Mouse (Mus musculus) left cerebral cortex, adult 6 months (tissue): ENCODE measurements around the gene Slc17a1. TPM values are rescaled to one million over a fixed set of nuclear protein-coding genes. Genes with fewer than 3 reads are reported as not detected.

Experiments used
- long read RNA-seq, 2 experiments: library from polyadenylated mRNA; unstranded; transcript quantifications; one replicate each; pipeline ENCODE4 v2.0.0; 2019 to 2020
- polyA plus RNA-seq: library from polyadenylated mRNA; unstranded; fragments of <200 nt; fragmentation: Nextera tagmentation; gene quantifications from 2 replicates; pipeline ENCODE4 v1.2.3, GENCODE M21; 2021

The Slc17a1 gene
- polyA plus RNA-seq, result not detected in 2 replicates
- long read RNA-seq, experiment 1, result 0 reads
- long read RNA-seq, experiment 2, result 0 reads

GRCm38 (mm10) chr13:23867405-23867804, at the start of gene Slc17a1:
TSS of gene Slc17a1 (plus strand) at chr13:23867750.

DNA sequence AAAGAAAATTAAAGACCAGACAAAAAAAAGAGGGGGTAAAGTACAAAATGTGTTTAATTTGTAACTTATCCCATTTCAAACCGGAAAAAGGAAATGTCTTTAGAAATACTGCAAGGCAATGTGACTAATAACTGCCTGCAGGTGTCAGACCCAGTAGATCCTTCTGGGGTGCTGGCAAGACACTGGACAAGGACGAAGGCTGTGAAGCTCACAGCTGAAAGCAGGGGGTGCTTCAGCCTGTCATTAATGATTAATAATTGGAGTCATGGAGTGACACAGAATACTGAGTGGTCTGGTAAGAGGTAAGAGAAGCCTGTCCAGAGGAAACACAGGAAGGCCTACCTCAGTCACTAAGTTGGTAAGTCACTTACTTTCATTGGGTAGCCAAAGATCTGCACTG, 28.2 kb upstream of the Slc17a1 start, which contains the start of gene Slc17a3:
TSS of gene Slc17a3 (plus strand) at position 127 of the 400 bp plus-strand sequence.

DNA sequence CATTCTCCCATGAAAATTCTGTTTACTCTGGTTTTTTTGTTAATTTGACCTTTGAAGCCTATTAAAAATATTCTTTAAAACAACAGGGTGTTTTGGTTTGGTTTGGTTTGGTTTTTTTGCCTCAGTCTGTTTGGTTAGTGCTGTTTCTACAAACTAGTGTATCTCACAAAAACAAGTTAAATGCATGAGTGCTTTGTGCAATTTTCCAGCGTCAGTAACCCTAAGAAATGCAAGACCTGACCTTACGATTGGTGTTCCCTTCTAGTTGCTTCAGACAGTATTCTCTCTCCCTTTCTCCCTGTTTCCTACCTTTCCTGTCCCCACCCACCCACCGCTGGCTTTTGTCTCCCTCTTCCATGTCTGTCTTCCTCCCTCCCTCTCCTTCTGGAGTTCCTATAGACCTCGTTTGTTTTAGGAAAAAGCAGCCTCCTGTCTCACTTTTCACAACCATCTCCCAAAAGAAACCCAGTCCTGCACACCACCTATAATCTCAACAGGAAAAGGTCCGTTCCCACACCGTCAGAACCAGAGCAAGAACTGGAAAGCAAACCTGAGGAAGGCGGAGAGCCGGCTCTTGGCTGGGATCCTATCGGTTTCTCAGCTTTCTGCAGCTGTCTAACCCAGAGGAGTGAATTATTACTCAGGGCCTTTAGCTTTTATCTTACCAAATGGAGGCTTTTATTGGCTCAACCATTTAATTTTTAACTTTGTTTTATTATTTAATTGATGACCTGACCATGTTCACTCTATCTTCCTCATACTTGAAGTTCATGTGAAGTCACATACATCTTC, 47.0 kb downstream of the Slc17a1 start, which contains the start of gene Slc17a4:
TSS of gene Slc17a4 (minus strand) at position 634 of the 792 bp plus-strand sequence.

DNA sequence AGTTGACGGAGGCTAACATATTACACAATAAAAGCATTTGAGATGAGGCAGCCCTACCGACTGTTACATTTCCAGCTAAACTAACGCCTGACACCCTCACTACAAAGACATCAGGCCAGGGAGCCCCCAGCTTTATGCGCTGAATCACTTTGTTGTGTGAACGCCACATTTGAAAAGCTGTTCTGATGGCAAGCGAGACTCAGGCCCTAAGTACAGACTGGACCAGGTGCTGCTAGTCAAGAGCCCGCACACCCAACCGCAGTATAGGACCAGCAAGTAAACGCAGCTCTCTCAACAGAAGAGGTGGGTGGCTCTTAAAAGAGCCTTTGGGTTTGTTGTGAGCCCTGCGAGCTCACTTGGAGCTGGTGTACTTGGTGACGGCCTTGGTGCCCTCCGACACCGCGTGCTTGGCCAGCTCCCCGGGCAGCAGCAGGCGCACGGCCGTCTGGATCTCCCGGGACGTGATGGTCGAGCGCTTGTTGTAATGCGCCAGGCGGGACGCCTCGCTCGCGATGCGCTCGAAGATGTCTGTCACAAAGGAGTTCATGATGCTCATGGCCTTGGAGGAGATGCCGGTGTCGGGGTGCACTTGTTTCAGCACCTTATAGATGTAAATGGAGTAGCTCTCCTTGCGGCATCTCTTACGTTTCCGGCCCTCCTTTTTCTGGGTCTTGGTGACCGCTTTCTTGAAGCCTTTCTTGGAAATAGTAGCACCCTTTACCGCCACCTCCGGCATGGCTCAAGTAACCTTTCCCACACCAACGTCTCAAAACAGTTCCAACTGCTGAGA, 66.1 kb downstream of the Slc17a1 start, which contains the start of gene Hist1h2ba:
TSS of gene Hist1h2ba (minus strand) at position 736 of the 790 bp plus-strand sequence.

GRCm38 (mm10) chr13:23934211-23934520, 66.6 kb downstream of the Slc17a1 start, which contains the start of gene Hist1h2aa:
TSS of gene Hist1h2aa (plus strand) at chr13:23934462.

Other genes starting within 250 kb of the Slc17a1 start
- gene Hist1h2be, start 246.6 kb upstream of the Slc17a1 start, polyA plus RNA-seq, result 3.2 TPM in 2 replicates
- 7.8 and 10.6 TPM in 2 replicates for gene Hist1h1e, start 245.2 kb upstream of the Slc17a1 start, polyA plus RNA-seq
- 0.88 and 1.6 TPM in 2 replicates for gene Hist1h2ac, start 183.8 kb upstream of the Slc17a1 start, polyA plus RNA-seq
- 101 and 115 TPM in 2 replicates for gene Hist1h2bc, start 183.6 kb upstream of the Slc17a1 start, polyA plus RNA-seq
- not detected in 2 replicates for gene Hist1h1t, start 171.9 kb upstream of the Slc17a1 start, polyA plus RNA-seq
- gene Hist1h4c, start 169.3 kb upstream of the Slc17a1 start, polyA plus RNA-seq, result 2.1 and 4.0 TPM in 2 replicates
- gene Hfe, start 156.9 kb upstream of the Slc17a1 start, polyA plus RNA-seq, result 3.9 and 4.3 TPM in 2 replicates
- gene Hist1h1c, start 128.9 kb upstream of the Slc17a1 start, polyA plus RNA-seq, result 7.4 and 7.6 TPM in 2 replicates
- gene Hist1h3c, start 122.1 kb upstream of the Slc17a1 start, polyA plus RNA-seq, result 0.53 TPM in 1 of 2 replicates, not detected in the other
- 0.45 TPM in 1 of 2 replicates, not detected in the other for gene Hist1h2bb, start 121.0 kb upstream of the Slc17a1 start, polyA plus RNA-seq
- gene Hist1h2ab, start 116.6 kb upstream of the Slc17a1 start, polyA plus RNA-seq, result 2.6 and 2.8 TPM in 2 replicates
- gene Hist1h3b, start 115.5 kb upstream of the Slc17a1 start, polyA plus RNA-seq, result 0.40 TPM in 1 of 2 replicates, not detected in the other
- gene Hist1h4b, start 110.7 kb upstream of the Slc17a1 start, polyA plus RNA-seq, result not detected in 2 replicates
- 0.47 TPM in 1 of 2 replicates, not detected in the other for gene Hist1h4a, start 106.5 kb upstream of the Slc17a1 start, polyA plus RNA-seq
- gene Hist1h3a, start 105.4 kb upstream of the Slc17a1 start, polyA plus RNA-seq, result not detected in 2 replicates
- gene Hist1h1a, start 104.1 kb upstream of the Slc17a1 start, polyA plus RNA-seq, result not detected in 2 replicates
- not detected in 2 replicates for gene Trim38, start 97.8 kb upstream of the Slc17a1 start, polyA plus RNA-seq
- gene Slc17a2, start 60.8 kb upstream of the Slc17a1 start, polyA plus RNA-seq, result not detected in 2 replicates
- not detected in 2 replicates for gene Slc17a3, start 28.3 kb upstream of the Slc17a1 start, polyA plus RNA-seq
- not detected in 2 replicates for gene Slc17a4, start 47.3 kb downstream of the Slc17a1 start, polyA plus RNA-seq
- not detected in 2 replicates for gene Hist1h2ba, start 66.4 kb downstream of the Slc17a1 start, polyA plus RNA-seq
- not detected in 2 replicates for gene Hist1h2aa, start 66.7 kb downstream of the Slc17a1 start, polyA plus RNA-seq
- gene Scgn, start 123.5 kb downstream of the Slc17a1 start, polyA plus RNA-seq, result 0.38 TPM in 1 of 2 replicates, not detected in the other